Mouse (Mus musculus) erythroid progenitor cell, adult 5-6 weeks (primary cell): ENCODE data around the gene Pla2g4c. TPM values are rescaled to one million over a fixed set of nuclear protein-coding genes. Genes with fewer than 3 reads are reported as not detected.
A peak's percentile ranks its signal among the peaks of the same experiment; 100 is the strongest.

Experiments used
- ATAC-seq: replicated peaks from 2 replicates; pipeline ENCODE4 v1.8.0; 2016; ENCODE audit warnings: moderate number of reproducible peaks, mild to moderate bottlenecking, moderate TSS enrichment, inconsistent platforms; ENCODE audit not compliant: poor library complexity, low FRiP score, severe bottlenecking
- total RNA-seq, 2 experiments: library from RNA; stranded (forward) in 1 of 2; stranded (reverse) in 1 of 2; fragments of 150-400 nt in 1 of 2; fragments of 186-747, 209-891 nt in 1 of 2; gene quantifications; 2 replicates each; pipeline versions ENCODE4 v1.2.3 to v1.2.4; 2015 to 2017; ENCODE audit warnings: low replicate concordance in 2 of 2

Gene Pla2g4c
- total RNA-seq (2015; ENCODE audit: low replicate concordance) (6.7 and 14.8 TPM in 2 replicates), total RNA-seq (2017; ENCODE audit: low replicate concordance) (6.1 and 8.9 TPM in 2 replicates)

DNA sequence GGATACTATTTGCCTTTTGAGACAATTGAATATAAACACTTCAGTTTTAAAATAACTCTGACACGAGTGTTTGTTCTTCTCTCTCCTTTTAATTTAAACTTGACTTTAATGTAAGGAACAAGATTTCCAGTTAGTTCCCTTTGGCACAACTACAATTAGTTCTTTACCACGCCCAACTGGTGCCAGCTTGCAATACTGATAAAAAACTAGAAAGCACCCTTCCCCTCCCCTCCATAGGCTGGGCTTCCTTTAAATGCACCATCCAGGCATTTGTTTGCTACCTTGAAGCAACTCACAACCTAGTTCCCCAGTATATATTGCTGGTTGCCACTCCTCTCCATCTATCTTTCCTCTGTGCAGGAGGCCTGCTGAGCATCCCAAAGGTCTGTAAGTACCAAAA is at the start of gene Pla2g4c:
Pla2g4c (plus strand) TSS at position 340 of the 400 bp plus-strand sequence.
- ATAC-seq, result peak; percentile 85

DNA sequence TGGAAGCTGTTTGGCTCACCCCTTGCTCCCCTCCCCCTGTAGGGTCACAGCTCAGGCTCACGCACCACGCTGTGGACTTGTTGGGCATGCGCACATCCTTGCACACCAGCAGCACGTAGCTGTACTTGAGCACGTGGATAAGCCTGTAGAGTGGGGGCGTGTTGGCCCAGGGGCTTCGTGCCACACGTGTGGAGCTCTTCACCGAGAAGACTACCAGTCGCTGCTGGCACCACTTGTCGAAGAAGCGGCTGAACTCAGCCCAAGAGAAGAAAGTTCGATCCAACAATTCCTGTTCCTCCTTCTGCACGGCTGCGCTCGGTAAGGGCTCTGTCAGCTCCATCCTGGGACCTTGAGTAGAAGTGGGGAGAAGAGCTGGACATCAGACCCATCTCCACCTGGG is 47.4 kb upstream of the Pla2g4c start, which contains the start of gene Lig1:
Lig1 (plus strand) TSS at position 203 of the 400 bp plus-strand sequence.
- ATAC-seq, result no peak

DNA sequence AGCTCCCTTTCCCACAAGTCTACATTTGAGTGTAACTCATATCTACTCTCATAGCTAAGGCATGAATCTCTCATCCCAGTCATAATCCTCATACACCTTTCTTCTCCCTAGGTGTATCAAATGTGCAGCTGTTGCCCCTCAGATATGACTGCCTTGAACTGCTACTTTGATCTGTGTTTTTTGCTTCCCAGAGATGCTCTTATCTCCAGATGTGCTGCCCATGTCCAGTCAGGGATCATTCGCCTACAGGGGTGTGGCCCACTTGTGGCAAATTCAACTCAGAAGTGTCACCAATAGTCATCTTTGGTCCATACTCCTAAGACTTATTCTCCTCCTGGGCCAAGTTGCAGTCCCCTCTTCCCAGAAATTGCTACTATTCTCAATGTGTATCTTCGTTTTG is 46.6 kb upstream of the Pla2g4c start:
- ATAC-seq, result peak; percentile 49

DNA sequence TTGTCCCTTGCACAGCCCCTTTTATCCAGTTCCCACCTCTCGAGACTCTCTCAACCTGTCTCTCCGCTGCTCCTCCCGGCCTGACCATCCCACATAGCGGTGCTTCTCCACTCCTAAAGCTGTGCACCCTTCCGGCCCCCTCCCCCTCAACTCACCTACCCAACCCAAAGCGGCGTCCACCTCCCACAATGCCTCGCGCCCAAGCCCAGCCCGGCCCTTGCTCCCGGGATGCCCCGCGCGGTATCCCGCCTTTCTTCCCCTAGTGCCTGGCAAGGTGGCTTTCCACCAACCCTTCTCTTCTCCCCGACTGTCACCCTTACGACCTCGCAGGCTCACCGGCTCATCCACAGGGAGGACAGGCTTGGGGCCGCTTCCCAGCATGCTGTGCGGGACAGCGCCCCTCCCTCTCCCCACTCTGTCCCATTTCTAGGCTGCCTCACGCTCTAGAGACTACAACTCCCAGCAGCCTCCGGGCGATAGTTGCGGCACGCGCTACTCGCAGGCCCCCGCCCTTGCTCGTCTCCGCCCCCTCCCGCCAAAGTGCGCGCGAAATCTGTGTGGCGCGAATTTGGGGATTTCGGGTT is 46.1 kb upstream of the Pla2g4c start, which contains the start of gene Zswim9:
Zswim9 (minus strand) TSS at position 414 of the 584 bp plus-strand sequence.
- peak; percentile 93 for ATAC-seq

DNA sequence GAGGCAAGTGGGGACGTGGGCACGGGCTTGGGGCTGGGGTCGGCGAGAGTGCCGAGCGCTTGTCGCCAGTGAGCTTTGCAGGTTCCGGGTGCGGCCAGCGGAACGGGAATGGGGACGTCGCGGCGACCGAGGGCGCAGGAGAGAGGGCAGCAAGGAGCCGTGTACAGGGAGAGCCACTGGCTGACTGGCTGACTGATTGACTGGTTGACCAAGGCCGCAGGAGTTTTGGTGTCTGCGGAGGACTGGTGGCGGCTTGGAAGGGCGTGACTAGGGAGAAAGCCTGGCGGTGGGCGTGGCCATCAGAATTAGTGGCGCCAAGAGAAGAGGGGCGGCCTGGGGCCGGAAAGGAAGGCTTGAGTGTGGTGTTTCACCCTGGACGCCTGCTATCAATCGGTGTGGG is 45.5 kb upstream of the Pla2g4c start:
- peak; percentile 65 for ATAC-seq

DNA sequence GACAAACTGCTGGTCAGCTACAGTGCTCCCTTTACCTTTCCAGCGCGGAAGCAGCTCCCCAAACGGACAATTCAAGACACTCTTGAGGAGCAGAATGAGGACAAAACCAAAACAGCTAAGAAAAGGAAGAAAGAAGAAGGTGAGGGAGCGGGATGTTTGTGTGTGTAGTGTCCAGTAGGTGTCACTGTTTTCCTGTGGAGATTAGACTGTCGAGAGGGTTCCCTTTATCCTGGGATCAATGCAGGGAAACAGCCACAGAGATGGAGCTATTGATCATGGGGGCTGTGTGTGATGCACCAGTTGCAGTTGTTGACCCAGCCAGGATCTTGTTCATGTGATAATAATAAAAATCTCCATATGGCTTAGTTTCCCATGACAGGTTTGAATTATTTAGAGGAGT is 35.8 kb upstream of the Pla2g4c start:
- 0 out of 2 replicates have a peak, but pooled peaks have one; percentile 40 for ATAC-seq

DNA sequence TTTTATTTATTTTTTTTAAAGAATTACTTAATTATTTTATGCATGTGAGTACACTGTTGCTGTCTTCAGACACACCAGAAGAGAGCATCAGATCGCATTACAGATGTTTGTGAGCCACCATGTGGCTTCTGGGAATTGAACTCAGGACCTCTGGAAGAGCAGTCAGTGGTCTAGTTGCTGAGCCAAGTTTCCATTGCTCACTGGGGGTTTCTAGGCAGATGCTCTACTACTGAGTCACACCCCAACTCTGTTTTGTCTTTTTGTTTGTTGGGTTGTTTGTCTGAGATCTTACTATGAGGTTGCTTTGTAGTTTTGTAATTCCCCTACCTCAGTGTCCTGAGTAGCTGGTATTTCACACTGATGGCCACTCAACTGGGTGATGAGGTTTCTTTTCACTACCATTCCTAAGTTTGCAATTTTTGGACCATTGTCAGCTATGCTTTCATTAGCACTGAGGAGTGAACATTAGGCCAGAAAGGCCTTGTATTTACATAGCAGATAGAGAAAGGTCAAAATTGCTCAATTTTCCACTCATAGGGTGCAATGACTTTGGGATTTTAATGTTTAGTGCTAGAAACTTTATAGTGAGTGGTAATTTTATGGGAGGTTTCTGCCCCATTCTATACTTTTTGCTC is 34.3 kb upstream of the Pla2g4c start:
- no peak for ATAC-seq

DNA sequence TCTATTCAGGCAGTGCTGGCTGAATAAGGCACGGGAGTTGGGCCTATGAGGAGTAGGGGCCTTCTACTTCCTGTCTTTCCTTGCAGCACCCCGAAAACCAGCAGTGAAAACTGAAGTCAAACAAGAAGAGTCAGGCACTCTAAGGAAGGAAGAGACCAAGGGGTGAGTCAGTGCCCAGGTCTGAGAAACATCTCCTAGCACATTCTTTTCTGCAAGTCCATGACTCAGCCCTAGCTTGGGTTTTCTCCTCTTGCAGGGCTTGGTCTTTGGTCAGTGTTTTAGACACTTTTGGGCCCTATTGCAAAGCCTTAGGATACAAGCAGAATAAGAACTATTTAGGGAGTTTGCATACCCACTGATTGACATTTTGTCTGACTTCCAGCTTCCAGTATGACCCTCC is 33.1 kb upstream of the Pla2g4c start:
- no peak for ATAC-seq

DNA sequence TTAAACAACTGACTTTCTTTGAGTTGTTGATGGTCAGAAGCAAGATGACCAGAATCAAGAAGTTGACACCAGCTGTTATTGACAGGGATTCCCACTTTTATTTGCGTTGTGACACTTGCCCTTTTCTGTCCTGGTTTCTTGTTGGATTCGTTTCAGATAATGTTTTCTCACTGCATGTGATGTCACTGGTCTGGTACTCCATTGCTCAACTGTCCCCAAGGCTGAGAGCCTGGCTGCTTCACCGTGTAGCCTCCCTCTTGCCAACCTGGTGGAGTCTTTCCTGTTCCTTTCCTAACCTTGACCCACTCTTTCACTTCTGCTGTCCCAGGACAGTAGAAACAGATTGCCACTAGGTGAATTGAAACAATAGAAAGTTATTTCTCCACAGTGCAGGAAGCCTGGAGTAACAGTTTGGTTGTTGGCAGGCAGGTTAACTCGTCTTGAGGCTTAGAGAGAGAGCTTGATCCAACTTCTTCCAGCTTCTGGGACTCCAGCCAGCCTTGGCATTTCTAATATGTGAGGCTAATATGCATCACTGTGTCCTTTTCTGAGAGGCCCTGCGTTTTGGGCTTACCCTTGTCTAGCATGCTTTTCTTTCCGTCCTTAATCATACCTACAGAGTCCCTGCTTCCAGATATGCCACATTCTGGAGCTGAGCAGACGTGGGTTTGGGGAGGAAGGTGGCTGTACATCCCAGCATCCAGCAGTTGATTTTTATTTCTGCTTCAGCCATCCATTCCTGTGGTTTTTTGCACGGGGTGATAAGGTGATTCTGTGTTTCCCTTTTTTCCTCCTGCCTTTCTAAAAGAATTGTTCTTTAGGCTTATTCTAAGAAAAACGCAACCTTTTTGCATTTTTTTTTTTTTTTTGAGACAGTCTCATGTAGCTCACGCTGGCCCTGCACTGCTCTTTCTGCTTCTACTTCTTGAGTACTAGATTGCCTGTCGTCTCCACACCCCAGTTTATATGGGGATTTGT is 30.3 kb upstream of the Pla2g4c start:
- ATAC-seq, result no peak

DNA sequence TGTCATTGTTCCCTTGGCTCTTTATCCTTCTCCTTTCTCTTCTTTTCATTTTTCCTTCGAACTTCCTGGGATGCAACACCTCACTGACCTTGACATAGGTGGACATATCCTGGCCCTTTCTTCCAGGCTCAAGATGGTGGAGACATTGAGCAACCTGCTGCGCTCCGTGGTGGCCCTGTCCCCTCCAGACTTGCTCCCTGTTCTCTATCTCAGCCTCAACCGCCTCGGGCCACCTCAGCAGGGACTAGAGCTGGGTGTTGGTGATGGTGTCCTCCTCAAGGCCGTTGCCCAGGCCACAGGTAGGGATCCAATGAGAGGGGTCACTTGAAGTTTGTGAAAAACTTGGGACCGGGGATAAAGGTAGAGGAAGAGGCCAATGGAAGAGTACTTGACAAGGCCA is 29.2 kb upstream of the Pla2g4c start:
- no peak for ATAC-seq

DNA sequence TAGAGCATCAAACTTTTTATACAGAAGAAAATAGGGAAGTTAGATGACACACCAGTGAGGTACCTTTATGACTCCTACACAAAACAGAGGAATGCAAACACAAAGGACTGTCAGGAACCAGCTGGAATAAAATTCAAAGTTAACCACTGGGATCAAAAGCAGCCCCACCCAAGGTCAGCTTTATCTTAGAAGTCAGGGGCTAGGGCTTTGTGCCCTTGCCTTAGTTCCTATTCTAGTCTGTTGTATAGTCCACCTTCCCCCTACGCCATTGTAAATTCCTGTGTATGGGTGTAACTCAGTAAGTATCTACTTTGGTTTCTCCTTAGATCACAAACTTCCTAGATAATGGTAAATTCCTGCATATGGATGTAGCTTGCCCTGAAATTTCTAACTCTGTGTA is 26.8 kb upstream of the Pla2g4c start:
- ATAC-seq, result no peak

DNA sequence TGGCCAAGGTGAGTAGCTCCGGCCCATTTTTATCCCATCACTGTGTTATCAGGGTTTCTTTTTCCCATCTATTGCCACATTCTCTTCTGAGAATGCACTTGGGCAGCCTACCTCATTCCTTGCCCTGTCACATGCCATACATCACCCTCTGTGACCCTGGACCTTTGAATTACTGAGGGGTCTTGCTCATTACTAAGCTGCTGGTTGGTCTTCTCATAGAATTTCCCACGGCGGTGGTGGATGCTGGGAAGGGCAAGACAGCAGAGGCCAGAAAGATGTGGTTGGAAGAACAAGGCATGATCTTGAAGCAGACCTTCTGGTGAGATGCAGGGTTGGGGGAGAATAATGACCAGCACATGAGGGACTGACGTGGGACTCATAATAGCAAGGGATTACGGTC is 25.6 kb upstream of the Pla2g4c start:
- ATAC-seq, result no peak

DNA sequence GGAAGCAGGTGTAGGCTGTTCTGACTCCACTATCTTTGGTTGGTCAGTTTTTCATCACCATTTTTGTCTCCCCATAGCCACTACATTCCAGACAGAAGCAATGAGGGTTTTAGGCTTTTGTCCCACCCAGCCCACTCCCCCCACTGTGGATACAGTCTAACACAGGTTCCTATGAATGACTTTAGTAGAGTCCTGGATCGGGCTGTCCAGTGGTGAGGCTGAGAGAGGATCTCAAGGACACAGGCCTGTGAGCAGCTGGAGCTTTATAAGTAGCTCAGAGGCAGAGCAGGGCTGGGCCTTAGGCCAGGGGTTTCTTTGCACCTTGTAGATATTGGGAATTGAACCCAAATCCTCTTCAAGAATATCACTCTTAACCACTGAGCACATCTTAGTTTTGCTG is 22.8 kb upstream of the Pla2g4c start:
- no peak for ATAC-seq

DNA sequence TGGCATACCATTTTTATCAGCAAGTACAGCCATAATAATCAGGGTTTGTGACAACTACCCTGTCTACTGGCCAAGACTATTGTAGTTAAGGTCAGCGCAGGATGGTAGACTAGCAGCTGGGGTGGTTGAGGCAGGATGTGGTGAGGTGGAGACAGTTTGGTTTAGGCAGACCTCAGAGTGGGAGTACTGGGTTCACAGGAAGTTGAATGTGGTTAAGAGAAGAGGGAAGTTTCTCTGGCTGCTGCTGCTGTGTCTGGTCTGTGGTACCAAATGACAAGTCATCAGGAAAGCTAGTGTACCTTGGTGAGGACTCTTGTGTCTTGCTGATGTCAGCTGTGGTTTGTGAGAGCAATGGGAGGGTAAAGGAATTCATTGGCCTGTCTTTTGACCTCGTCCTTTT is 21.7 kb upstream of the Pla2g4c start:
- ATAC-seq, result no peak

DNA sequence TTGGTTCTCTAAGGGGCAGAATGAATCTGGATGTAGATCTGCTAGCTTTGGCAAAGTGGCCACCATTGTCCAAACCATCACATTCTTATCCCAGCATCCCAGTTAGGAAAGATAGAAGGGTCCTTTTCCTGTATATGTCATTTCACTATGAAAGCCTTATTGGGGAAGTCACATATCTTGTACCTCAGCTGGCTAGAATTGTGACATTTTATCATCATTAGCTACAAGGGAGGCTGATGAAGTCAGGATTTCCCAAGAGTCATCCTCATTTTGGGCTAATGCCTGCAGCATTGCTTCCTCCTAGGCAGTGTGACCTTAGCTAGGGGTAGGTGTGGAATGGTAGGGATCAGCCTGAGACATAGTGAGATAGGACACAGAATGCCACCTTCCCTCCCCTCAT is 21.1 kb upstream of the Pla2g4c start:
- ATAC-seq, result no peak

DNA sequence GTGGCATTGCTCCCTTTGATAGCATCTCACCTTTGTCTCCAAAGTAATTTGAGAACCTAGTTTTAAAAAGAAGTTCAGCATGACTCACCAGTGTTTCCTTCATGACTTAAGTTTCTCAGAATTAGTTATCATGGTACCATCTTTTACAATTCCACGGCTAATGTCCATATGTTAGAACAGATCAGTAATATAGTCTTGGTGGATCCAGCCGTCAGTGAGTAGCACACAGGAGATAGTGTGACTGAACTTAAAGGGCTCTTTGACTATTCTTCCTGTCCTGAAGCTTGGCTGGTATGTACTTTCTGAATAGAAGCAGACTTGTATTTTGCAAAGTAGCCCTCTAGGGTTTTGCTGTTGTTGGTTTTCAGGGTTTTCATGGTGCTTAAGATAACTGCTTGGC is 15.0 kb upstream of the Pla2g4c start:
- no peak for ATAC-seq

DNA sequence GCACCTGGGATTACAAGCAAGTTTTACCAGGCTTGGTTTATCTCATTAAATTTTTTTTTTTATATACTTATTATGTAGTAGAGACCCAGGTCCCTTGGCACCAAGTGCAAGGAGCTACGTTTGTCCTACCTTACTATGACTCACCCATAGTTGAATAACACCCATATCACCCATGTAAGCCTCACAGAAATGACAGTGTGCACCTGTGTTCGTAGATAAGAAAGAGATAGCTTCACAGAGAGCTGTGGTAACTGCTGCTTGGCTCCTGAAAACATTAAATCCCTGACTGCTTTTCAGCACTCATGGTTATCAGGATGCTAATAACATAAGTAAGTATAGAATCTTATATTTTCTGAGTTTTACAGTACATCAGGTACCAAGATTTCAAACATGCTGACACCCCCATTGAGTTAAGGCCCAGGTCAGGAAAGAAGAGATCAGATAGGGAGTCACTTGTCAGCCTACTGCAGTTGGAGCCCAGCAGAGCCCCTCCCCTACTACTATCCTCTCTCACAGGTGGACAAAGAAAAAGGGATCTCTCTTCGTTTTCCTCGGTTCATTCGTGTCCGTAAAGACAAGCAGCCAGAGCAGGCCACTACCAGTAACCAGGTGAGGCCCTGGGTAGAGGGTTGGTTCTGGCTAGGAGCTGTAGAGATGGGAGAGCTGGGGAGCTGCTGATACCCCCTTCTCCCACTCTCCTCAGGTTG is 13.8 kb upstream of the Pla2g4c start:
- ATAC-seq, result no peak

DNA sequence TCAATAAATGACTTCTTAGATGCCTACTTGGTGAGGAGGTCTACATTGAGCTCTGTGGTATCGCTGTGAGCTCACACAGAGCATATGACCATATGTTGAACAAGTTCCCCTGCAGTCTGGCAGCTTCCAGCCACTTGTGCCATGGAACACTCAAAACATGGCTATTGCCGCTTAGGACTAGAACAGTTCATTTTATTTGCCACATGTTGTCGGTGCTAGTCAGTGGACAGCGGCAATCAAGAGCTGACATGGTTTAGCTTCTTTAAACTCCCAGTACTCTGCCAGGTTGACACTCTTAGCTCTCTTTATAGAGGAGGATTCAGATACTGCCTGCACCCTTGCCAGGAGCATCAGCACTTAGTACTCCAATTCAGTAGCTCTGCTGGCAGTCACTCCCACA is 13.1 kb upstream of the Pla2g4c start:
- no peak for ATAC-seq

DNA sequence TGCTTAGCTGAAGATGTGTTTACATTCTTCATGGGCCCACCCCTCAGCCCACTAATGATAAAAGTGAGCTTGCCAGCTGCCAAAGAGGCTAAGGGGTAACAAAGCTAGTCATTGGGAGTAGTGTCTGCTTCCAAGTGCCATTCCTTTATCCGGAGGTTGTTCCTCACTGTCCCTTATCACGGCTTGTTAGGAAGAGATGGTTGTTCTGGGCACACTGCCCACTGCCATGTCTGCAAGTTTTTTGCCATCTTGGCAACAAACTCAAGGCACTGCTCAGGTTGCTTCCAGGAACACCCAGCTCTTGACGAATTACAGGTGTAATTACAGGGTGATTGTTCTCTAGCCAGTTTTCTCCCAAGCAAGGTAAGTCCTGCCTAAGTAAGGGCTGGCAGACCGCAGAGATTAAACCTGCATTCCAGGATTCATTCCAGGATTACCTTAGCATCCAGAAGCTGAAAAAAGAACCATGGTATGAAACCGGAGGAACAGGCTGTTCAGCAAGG is 10.3 kb upstream of the Pla2g4c start:
- no peak for ATAC-seq

DNA sequence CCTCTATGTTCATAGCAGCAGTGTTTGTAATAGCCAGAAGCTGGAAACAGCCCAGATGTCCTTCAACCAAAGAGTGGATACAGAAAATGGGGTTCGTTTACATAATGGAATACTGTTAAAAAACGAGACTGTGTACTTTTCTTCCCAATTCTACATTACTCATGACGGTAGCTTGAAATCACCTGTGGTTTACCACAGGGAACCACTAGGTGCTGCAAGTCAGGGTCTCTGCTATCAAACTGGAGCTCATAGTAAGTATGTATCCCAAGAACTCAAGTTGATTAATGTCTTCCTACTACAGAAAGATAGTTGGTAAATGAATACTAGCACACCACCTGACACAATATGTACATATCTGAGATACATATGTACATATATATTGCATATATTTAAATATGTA is 3.0 kb upstream of the Pla2g4c start:
- no peak for ATAC-seq
